8 mouse cellular contexts compared by ENCODE assay signal in genomic region chr2:13793054-13793968, GRCm38 (mm10). TPM values are rescaled to one million over a fixed set of nuclear protein-coding genes. Genes with fewer than 3 reads are reported as not detected.
DNase-seq lines count a peak whose midpoint lies in the region; ATAC-seq lines count a peak whose summit lies in the region.

No protein-coding gene starts in this region.

- intact Hi-C loops in heart, postnatal 25 days (cut with DNase I), result loop anchor here (10.0 kb wide), 1 partner anchor 119 kb away; no protein-coding TSS in a partner anchor

- H3K9me3 ChIP-seq in embryonic facial prominence, embryonic 14.5 days (ENCODE audit: control insufficient read depth, low read length), result no peaks in the 10 kb centered on the region

- DNase-seq in layer of hippocampus, postnatal 25 days (ENCODE audit: extremely low spot score in 1 of 2, low spot score in 1 of 2), result peak; percentile 9 to 17
- no peak for DNase-seq in layer of hippocampus, adult 9-11 months
- DNase-seq in embryonic facial prominence, embryonic 14.5 days (ENCODE audit: low spot score), result peak; percentile 72
- DNase-seq in heart, postnatal 25 days (ENCODE audit: low spot score), result peak; percentile 1
- peak; percentile 68 to 80 for DNase-seq in kidney, postnatal 36 days
- peak; percentile 39 for DNase-seq in lung, postnatal 14 days
- DNase-seq in retina, postnatal 1 day, result peak; percentile 67
- peak; percentile 20 for DNase-seq in urinary bladder, postnatal 14 days (ENCODE audit: low spot score)

- H3K4me3 ChIP-seq in embryonic facial prominence, embryonic 14.5 days (ENCODE audit: low read depth, low read length), result peak overlapping the region; percentile 58

- peak overlapping the region; percentile 98 for H3K4me2 ChIP-seq in embryonic facial prominence, embryonic 14.5 days (ENCODE audit: low read depth, low read length)

- H3K4me1 ChIP-seq in embryonic facial prominence, embryonic 14.5 days (ENCODE audit: control insufficient read depth, insufficient read depth, low read length), result no peaks in the 10 kb centered on the region

- no peaks in the 10 kb centered on the region for H3K36me3 ChIP-seq in embryonic facial prominence, embryonic 14.5 days (ENCODE audit: control insufficient read depth, insufficient read depth, low read length)

- peak; percentile 85 for ATAC-seq in embryonic facial prominence, embryonic 14.5 days (ENCODE audit: low read depth)

- no peak overlapping the region for H3K27ac ChIP-seq in embryonic facial prominence, embryonic 14.5 days (replicated peaks; ENCODE audit: low read depth, low read length)

- peak overlapping the region; percentile 67 for H3K9ac ChIP-seq in embryonic facial prominence, embryonic 14.5 days (ENCODE audit: low read depth, low read length)

- peaks cover 43% of the 10 kb centered on the region for H3K27me3 ChIP-seq in embryonic facial prominence, embryonic 14.5 days (replicated peaks; ENCODE audit: control insufficient read depth, insufficient read depth, low read length)

- 1% methylated on average over 30 of the region's 89 CpGs for WGBS in embryonic facial prominence, embryonic 14.5 days

RNA-seq across cellular contexts. Expression of gene St8sia6, which starts 0.6 kb away (rescaled TPM):
- 1 to 10 TPM; 1.8 to 3.4 TPM for total RNA-seq in layer of hippocampus, postnatal 25 days (2021)
- 1.8 and 2.7 TPM in 2 replicates for polyA plus RNA-seq in embryonic facial prominence, embryonic 14.5 days (2014; fragmentation: Nextera tagmentation; extraction: Ambion mirVana)
- total RNA-seq in heart, postnatal 25 days (2021), result 1 to 10 TPM; 1.6 to 2.3 TPM
